Mouse (Mus musculus) heart, embryonic 14.5 days (tissue): ENCODE results near the gene Krt4. TPM values are rescaled to one million over a fixed set of nuclear protein-coding genes. Genes with fewer than 3 reads are reported as not detected.

Experiments used
- ATAC-seq: fragments of 200-750 bp; cut with Nextera tagmentation; 2 replicates; pipeline ENCODE4 v1.8.0; 2017; ENCODE audit warnings: low read depth, moderate TSS enrichment; ENCODE audit not compliant: insufficient number of reproducible peaks, insufficient read depth, low FRiP score
- H3K27ac ChIP-seq, 2 experiments: fragments of 200-500 bp in 1 of 2; fragments of 300-500 bp in 1 of 2; sonication (generic) in 1 of 2; replicated peaks in 1 of 2; 2 replicates each; pipeline ENCODE4 v1.5.1; 2012 to 2014; ENCODE audit warnings: low read depth in 2 of 2, low read length in 2 of 2, control low read depth in 1 of 2, mild to moderate bottlenecking in 1 of 2, mixed read lengths in 1 of 2; ENCODE audit not compliant: control insufficient read depth in 1 of 2, insufficient read depth in 1 of 2
- H3K27me3 ChIP-seq: fragments of 300-500 bp; sonication (generic); 2 replicates; pipeline ENCODE4 v1.6.1; 2014; ENCODE audit warnings: mild to moderate bottlenecking, low read length, control low read depth; ENCODE audit not compliant: control insufficient read depth, insufficient read depth
- H3K36me3 ChIP-seq: fragments of 300-500 bp; sonication (generic); 2 replicates; pipeline ENCODE4 v1.6.1; 2014; ENCODE audit warnings: mild to moderate bottlenecking, control low read depth, low read length, mixed read lengths; ENCODE audit not compliant: control insufficient read depth, insufficient read depth
- H3K4me1 ChIP-seq, 2 experiments: fragments of 200-500 bp in 1 of 2; fragments of 300-500 bp in 1 of 2; sonication (generic) in 1 of 2; 2 replicates each; pipeline ENCODE4 v1.6.1; 2012 to 2014; ENCODE audit warnings: low read length in 2 of 2, control low read depth in 1 of 2, mixed read lengths in 1 of 2; ENCODE audit not compliant: control insufficient read depth in 2 of 2, insufficient read depth in 2 of 2
- H3K4me2 ChIP-seq: fragments of 300-500 bp; sonication (generic); 2 replicates; pipeline ENCODE4 v1.6.1; 2014; ENCODE audit warnings: mild to moderate bottlenecking, low read length
- H3K4me3 ChIP-seq, 2 experiments: fragments of 200-500 bp in 1 of 2; fragments of 300-500 bp in 1 of 2; sonication (generic) in 1 of 2; 2 replicates each; pipeline ENCODE4 v1.5.1; 2012 to 2014; ENCODE audit warnings: low read length in 2 of 2, mild to moderate bottlenecking in 2 of 2, control low read depth in 1 of 2, low read depth in 1 of 2, moderate library complexity in 1 of 2; ENCODE audit not compliant: control insufficient read depth in 1 of 2, insufficient read depth in 1 of 2
- H3K9ac ChIP-seq: fragments of 300-500 bp; sonication (generic); 2 replicates; pipeline ENCODE4 v1.6.1; 2014; ENCODE audit warnings: mild to moderate bottlenecking, low read length
- H3K9me3 ChIP-seq: fragments of 300-500 bp; sonication (generic); 2 replicates; pipeline ENCODE4 v1.6.1; 2016; ENCODE audit warnings: low read length, control low read depth; ENCODE audit not compliant: control insufficient read depth
- WGBS: fragments of 180-500 bp; shearing (Covaris S2); extraction: QIAGEN DNeasy Blood & Tissue Kit; methylation state at CpG from one replicate; pipeline ENCODE4 v1.1.7; 2014; 5-methylcytosine and 5-hydroxymethylcytosine counted together
- microRNA-seq: library from miRNA; unstranded; fragments of <30 nt; microRNA quantifications from one replicate; pipeline ENCODE4, GENCODE M21; 2016
- polyA plus RNA-seq: library from polyadenylated mRNA; unstranded; fragments of >200 nt; fragmentation: Nextera tagmentation; extraction: Ambion mirVana; gene quantifications from 2 replicates; pipeline ENCODE4 v1.2.1, GENCODE M21; 2014

Gene Krt4
- polyA plus RNA-seq, 1 experiment from 2014 or later: 0.42 TPM

GRCm38 (mm10) chr15:101892820-101893219, 31.7 kb downstream of the Krt4 start, which contains the start of gene Krt76:
Gene Krt76, minus strand, starts transcription at chr15:101892920.
- Histone ChIP-seq H3K4me1 (peaks cover 2 to 7% of the 10 kb centered on the region in 2 experiments; a peak in 1 of 4 replicates), H3K36me3 (no peaks in the 10 kb centered on the region), H3K4me2 (no peak within 1 kb of the TSS), H3K27me3 (no peaks in the 10 kb centered on the region), H3K27ac (no peak within 1 kb of the TSS), H3K4me3 (no peak within 1 kb of the TSS), H3K9ac (no peak within 1 kb of the TSS), H3K9me3 (no peaks in the 10 kb centered on the region)
- WGBS: 45% methylated on average over 4 of the region's 4 CpGs
- no peak for ATAC-seq

- Histone ChIP-seq H3K9ac (no peak overlapping the region), H3K9me3 (no peaks in the 10 kb centered on the region), H3K27me3 (peaks cover 9% of the 10 kb centered on the region), H3K36me3 (no peaks in the 10 kb centered on the region), H3K4me1 (no peaks in the 10 kb centered on the region), H3K4me2 (no peak overlapping the region), H3K27ac (no peak overlapping the region), H3K4me3 (no peak overlapping the region)
- 24% methylated on average over 11 of the region's 11 CpGs for WGBS
- no peak for ATAC-seq
Measured at GRCm38 (mm10) chr15:101879776-101880175, 44.8 kb downstream of the Krt4 start.

- WGBS: 43% methylated on average over 2 of the region's 2 CpGs
- H3K36me3 ChIP-seq: no peaks in the 10 kb centered on the region
- no peak overlapping the region for H3K27ac ChIP-seq
- H3K9me3 ChIP-seq: no peaks in the 10 kb centered on the region
- H3K4me3 ChIP-seq: no peak overlapping the region
- no peaks in the 10 kb centered on the region for H3K4me1 ChIP-seq
- H3K4me2 ChIP-seq: no peak overlapping the region
- no peak overlapping the region for H3K9ac ChIP-seq
- ATAC-seq: no peak
- H3K27me3 ChIP-seq: peaks cover 17% of the 10 kb centered on the region
Measured at GRCm38 (mm10) chr15:101878041-101878440, 46.5 kb downstream of the Krt4 start.

GRCm38 (mm10) chr15:101874383-101874782, 50.2 kb downstream of the Krt4 start:
- 50% methylated on average over 1 of the region's 1 CpGs for WGBS
- no peaks in the 10 kb centered on the region for H3K4me1 ChIP-seq
- no peak for ATAC-seq
- H3K9me3 ChIP-seq: no peaks in the 10 kb centered on the region
- no peak overlapping the region for H3K27ac ChIP-seq
- H3K36me3 ChIP-seq: no peaks in the 10 kb centered on the region
- no peak overlapping the region for H3K4me3 ChIP-seq
- no peak overlapping the region for H3K4me2 ChIP-seq
- no peak overlapping the region for H3K9ac ChIP-seq
- peaks cover 19% of the 10 kb centered on the region for H3K27me3 ChIP-seq

GRCm38 (mm10) chr15:101873231-101873630, 51.3 kb downstream of the Krt4 start:
- ATAC-seq: no peak
- peaks cover 20% of the 10 kb centered on the region for H3K27me3 ChIP-seq

GRCm38 (mm10) chr15:101869431-101869830, 55.1 kb downstream of the Krt4 start, which contains the start of gene Krt77:
Gene Krt77, minus strand, starts transcription at chr15:101869705.
- Histone ChIP-seq H3K4me1 (no peaks in the 10 kb centered on the region), H3K36me3 (no peaks in the 10 kb centered on the region), H3K4me2 (no peak within 1 kb of the TSS), H3K27ac (no peak within 1 kb of the TSS), H3K4me3 (no peak within 1 kb of the TSS), H3K27me3 (peaks cover 19% of the 10 kb centered on the region), H3K9me3 (no peaks in the 10 kb centered on the region), H3K9ac (no peak within 1 kb of the TSS)
- WGBS: 32% methylated on average over 6 of the region's 6 CpGs
- no peak for ATAC-seq

More at GRCm38 (mm10) chr15:101873231-101873630, 51.3 kb downstream of the Krt4 start:
- Histone ChIP-seq H3K9me3 (no peaks in the 10 kb centered on the region), H3K9ac (no peak overlapping the region), H3K27ac (no peak overlapping the region), H3K4me2 (no peak overlapping the region), H3K36me3 (no peaks in the 10 kb centered on the region), H3K4me1 (no peaks in the 10 kb centered on the region), H3K4me3 (no peak overlapping the region)
- 69% methylated on average over 4 of the region's 4 CpGs for WGBS

Small RNA genes lying within 50 kb of the gene (microRNA-seq; reads per million reads assigned to microRNA genes)
- gene Gm44356: not detected

Other genes with a start within 250 kb of the Krt4 start
- not detected in 2 replicates for gene Krt6b, start 244.4 kb downstream of the Krt4 start, polyA plus RNA-seq
- not detected in 2 replicates for gene Krt6a, start 230.4 kb downstream of the Krt4 start, polyA plus RNA-seq
- not detected in 2 replicates for gene Krt5, start 211.8 kb downstream of the Krt4 start, polyA plus RNA-seq
- not detected in 2 replicates for gene Krt71, start 181.6 kb downstream of the Krt4 start, polyA plus RNA-seq
- not detected in 2 replicates for gene Krt72, start 138.3 kb downstream of the Krt4 start, polyA plus RNA-seq
- gene Krt73, start 122.4 kb downstream of the Krt4 start, polyA plus RNA-seq: not detected in 2 replicates
- not detected in 2 replicates for gene Krt2, start 106.6 kb downstream of the Krt4 start, polyA plus RNA-seq
- gene Krt1, start 73.9 kb downstream of the Krt4 start, polyA plus RNA-seq: 0.31 and 0.55 TPM in 2 replicates
- not detected in 2 replicates for gene Krt77, start 55.0 kb downstream of the Krt4 start, polyA plus RNA-seq
- gene Krt76, start 31.8 kb downstream of the Krt4 start, polyA plus RNA-seq: not detected in 2 replicates
- gene Krt79, start 15.6 kb upstream of the Krt4 start, polyA plus RNA-seq: 0.51 and 0.63 TPM in 2 replicates
- not detected in 2 replicates for gene Krt78, start 29.6 kb upstream of the Krt4 start, polyA plus RNA-seq
- gene Krt8, start 79.7 kb upstream of the Krt4 start, polyA plus RNA-seq: 8.6 and 11.9 TPM in 2 replicates
- 15.4 and 20.6 TPM in 2 replicates for gene Krt18, start 103.4 kb upstream of the Krt4 start, polyA plus RNA-seq
- 70.8 and 78.0 TPM in 2 replicates for gene Eif4b, start 149.0 kb upstream of the Krt4 start, polyA plus RNA-seq
- 27.2 and 30.1 TPM in 2 replicates for gene Tns2, start 175.7 kb upstream of the Krt4 start, polyA plus RNA-seq
- 12.0 and 12.4 TPM in 2 replicates for gene Spryd3, start 211.5 kb upstream of the Krt4 start, polyA plus RNA-seq
- 6.5 and 7.7 TPM in 2 replicates for gene Igfbp6, start 219.6 kb upstream of the Krt4 start, polyA plus RNA-seq
- 0.20 and 0.32 TPM in 2 replicates for gene Soat2, start 225.8 kb upstream of the Krt4 start, polyA plus RNA-seq